Mouse (Mus musculus) kidney, embryonic 16.5 days (tissue): ENCODE data around the gene Spock2. TPM values are rescaled to one million over a fixed set of nuclear protein-coding genes. Genes with fewer than 3 reads are reported as not detected.

Source experiments
- ATAC-seq: fragments of 200-750 bp; cut with Nextera tagmentation; 2 replicates; pipeline ENCODE4 v1.8.0; 2017; ENCODE audit warnings: moderate TSS enrichment; ENCODE audit not compliant: low FRiP score, low TSS enrichment
- H3K27ac ChIP-seq: fragments of 300-500 bp; sonication (generic); 2 replicates; pipeline ENCODE4 v1.5.1; 2014; ENCODE audit warnings: low read length
- H3K27me3 ChIP-seq: fragments of 300-500 bp; sonication (generic); 2 replicates; pipeline ENCODE4 v1.6.1; 2014; ENCODE audit warnings: low read length, control low read depth, mixed read lengths; ENCODE audit not compliant: insufficient read depth
- H3K36me3 ChIP-seq: fragments of 300-500 bp; sonication (generic); 2 replicates; pipeline ENCODE4 v1.6.1; 2014; ENCODE audit warnings: low read length, control low read depth, mixed read lengths; ENCODE audit not compliant: insufficient read depth
- H3K4me1 ChIP-seq: fragments of 300-500 bp; sonication (generic); 2 replicates; pipeline ENCODE4 v1.6.1; 2014; ENCODE audit warnings: low read length, control low read depth, mixed read lengths; ENCODE audit not compliant: insufficient read depth
- H3K4me2 ChIP-seq: fragments of 300-500 bp; sonication (generic); replicated peaks from 2 replicates; pipeline ENCODE4 v1.6.1; 2014; ENCODE audit warnings: low read depth, low read length
- H3K4me3 ChIP-seq: fragments of 300-500 bp; sonication (generic); 2 replicates; pipeline ENCODE4 v1.5.1; 2014; ENCODE audit warnings: mild to moderate bottlenecking, low read length
- H3K9ac ChIP-seq: fragments of 300-500 bp; sonication (generic); replicated peaks from 2 replicates; pipeline ENCODE4 v1.6.1; 2014; ENCODE audit warnings: low read length
- H3K9me3 ChIP-seq: fragments of 300-500 bp; sonication (generic); 2 replicates; pipeline ENCODE4 v1.6.1; 2016; ENCODE audit warnings: low read length, control low read depth
- WGBS: fragments of 180-500 bp; shearing (Covaris S2); extraction: QIAGEN DNeasy Blood & Tissue Kit; methylation state at CpG from one replicate; pipeline ENCODE4 v1.1.7; 2014; 5-methylcytosine and 5-hydroxymethylcytosine counted together
- polyA plus RNA-seq: library from polyadenylated mRNA; unstranded; fragments of >200 nt; fragmentation: Nextera tagmentation; extraction: Ambion mirVana; gene quantifications from 2 replicates; pipeline ENCODE4 v1.2.1, GENCODE M21; 2015

The Spock2 gene
- 47.1 and 56.8 TPM in 2 replicates for polyA plus RNA-seq

DNA sequence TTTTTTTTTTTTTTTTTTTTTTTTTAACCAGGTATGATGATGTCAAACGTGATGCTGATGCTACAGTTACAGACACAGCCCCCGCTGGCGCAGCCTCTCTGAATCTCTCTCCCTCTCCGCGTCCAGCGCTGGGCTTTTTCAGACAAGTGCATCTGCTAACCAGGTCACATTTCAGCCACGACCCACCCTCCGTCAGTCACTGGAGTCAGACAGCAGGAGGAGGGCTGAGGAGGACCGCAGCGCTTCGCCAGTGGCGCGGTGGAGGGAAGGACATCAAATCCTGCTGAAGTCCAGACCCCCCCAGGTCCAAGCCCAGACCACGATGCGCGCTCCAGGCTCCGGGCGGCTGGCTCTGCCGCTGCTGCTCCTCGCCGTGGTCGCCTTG lies at the start of gene Spock2:
Spock2 (plus strand) TSS at position 74 of the 385 bp plus-strand sequence.
- peaks cover 29% of the 10 kb centered on the region for H3K27me3 ChIP-seq
- peak; percentile 73 for ATAC-seq

DNA sequence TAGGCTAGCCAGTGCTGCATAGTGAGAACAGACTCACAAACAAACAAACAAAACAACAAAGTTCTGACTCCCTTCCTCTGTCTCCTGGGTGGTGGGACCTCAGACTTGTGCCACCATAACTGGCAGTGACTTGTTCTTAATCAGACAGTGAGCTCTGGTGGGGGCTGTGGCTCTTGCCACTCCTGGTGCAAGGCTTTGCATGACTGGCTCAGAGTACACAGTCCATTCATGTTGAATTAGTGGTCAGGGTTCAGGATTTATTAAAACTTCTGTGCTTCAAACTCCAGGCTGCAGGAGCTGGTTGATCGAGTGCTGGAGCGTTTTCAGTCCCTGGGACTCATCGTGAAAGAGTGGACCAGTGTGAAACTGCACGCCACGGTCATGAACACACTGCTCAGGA lies 43.8 kb upstream of the Spock2 start:
- 60% methylated on average over 5 of the region's 5 CpGs for WGBS
- Histone ChIP-seq H3K4me1 (peaks cover 28% of the 10 kb centered on the region), H3K36me3 (peaks cover 8% of the 10 kb centered on the region; the same call in 1 of the 2 replicates), H3K27ac (peak overlapping the region; percentile 88), H3K9me3 (peaks cover 9% of the 10 kb centered on the region), H3K27me3 (no peaks in the 10 kb centered on the region), H3K4me2 (no peak overlapping the region), H3K9ac (no peak overlapping the region), H3K4me3 (no peak overlapping the region)
- peak; percentile 91 for ATAC-seq

More for the DNA sequence above, at the start of gene Spock2:
- H3K4me2 ChIP-seq = peak within 1 kb of the TSS; percentile 97
- no peaks in the 10 kb centered on the region for H3K36me3 ChIP-seq
- peak within 1 kb of the TSS; percentile 76 for H3K9ac ChIP-seq
- no peaks in the 10 kb centered on the region for H3K9me3 ChIP-seq
- peak within 1 kb of the TSS; percentile 68 for H3K4me3 ChIP-seq
- WGBS = 1% methylated on average over 22 of the region's 22 CpGs
- H3K27ac ChIP-seq = peak within 1 kb of the TSS; percentile 85
- peaks cover 19% of the 10 kb centered on the region for H3K4me1 ChIP-seq

DNA sequence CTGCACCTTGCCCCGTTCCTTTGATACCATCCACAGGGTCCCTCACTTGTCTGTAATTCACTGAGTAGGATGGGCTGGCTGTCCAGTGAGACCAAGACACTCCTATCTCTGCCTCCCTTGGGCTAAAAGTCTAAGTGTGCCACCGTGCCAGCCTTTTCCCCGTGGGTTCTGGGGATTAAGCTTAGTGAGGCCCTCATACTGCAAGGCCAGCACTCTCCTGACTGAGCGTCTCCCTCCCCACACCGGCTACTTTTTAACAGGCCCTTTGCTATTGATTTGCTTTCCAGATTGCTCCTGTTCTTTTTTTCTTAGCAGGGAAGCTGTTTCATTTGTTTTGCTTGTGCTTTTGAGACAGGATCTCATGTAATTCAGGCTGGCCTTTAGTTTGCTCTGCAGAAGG lies 43.1 kb upstream of the Spock2 start:
- ATAC-seq = 0 out of 2 replicates have a peak, but pooled peaks have one; percentile 46
- Histone ChIP-seq H3K9me3 (peaks cover 2% of the 10 kb centered on the region; the same call in 1 of the 2 replicates), H3K4me1 (peaks cover 28% of the 10 kb centered on the region), H3K36me3 (0 out of 2 replicates have a peak, but pooled peaks cover under 1% of the 10 kb centered on the region), H3K4me2 (no peak overlapping the region; the same call in 1 of the 2 replicates), H3K27ac (peak overlapping the region; percentile 88), H3K9ac (peak overlapping the region; percentile 2; the same call in 1 of the 2 replicates), H3K4me3 (no peak overlapping the region), H3K27me3 (no peaks in the 10 kb centered on the region)
- WGBS = 38% methylated on average over 5 of the region's 5 CpGs

DNA sequence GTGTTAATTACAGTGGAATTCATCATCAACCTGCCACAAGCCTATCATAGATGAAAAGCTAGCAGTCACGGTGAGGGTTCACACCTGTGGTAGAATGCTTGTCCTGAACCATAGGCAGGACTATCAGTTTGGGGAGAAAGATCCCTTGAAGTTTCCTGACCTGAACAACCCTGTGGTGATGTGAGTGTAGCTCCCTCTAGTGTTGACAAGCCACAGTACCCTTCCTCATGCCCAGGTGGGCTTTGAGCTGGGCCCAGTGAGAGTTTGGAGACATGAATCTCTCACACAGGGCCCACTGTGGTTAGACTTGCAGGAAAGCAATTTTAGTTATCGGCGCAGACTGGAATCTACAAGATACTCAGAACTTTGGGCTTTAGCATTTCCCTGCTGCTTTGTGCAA lies 39.5 kb upstream of the Spock2 start:
- no peaks in the 10 kb centered on the region for H3K27me3 ChIP-seq
- no peak overlapping the region for H3K4me3 ChIP-seq
- H3K4me1 ChIP-seq = peaks cover 19% of the 10 kb centered on the region
- WGBS = 74% methylated on average over 3 of the region's 3 CpGs
- no peak overlapping the region for H3K9ac ChIP-seq
- no peaks in the 10 kb centered on the region for H3K9me3 ChIP-seq
- H3K27ac ChIP-seq = no peak overlapping the region
- peak; percentile 24; the same call in 1 of the 2 replicates for ATAC-seq
- no peaks in the 10 kb centered on the region for H3K36me3 ChIP-seq
- no peak overlapping the region for H3K4me2 ChIP-seq

DNA sequence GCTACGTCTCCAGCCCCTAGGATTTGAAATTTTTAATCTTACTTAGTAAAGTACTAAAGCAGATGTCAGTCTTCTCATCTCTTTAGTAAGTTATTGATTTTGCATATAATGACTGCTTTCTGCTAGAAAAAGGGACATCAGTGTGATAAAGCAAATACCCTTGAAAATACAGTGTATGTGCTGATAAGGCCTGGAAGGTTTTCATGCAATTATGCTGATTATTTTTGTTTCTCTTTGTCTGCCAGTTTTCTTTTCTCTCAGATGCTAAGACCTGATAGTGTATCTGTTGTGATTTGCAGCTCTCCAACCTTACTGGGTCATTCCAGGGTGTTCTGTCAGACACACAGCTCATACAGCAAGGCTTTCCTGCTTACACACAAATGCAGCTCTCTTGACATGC lies 30.9 kb upstream of the Spock2 start:
- no peak overlapping the region for H3K4me3 ChIP-seq
- H3K9me3 ChIP-seq = no peaks in the 10 kb centered on the region
- peaks cover 24% of the 10 kb centered on the region for H3K4me1 ChIP-seq
- 66% methylated on average over 1 of the region's 1 CpGs for WGBS
- H3K9ac ChIP-seq = no peak overlapping the region
- H3K27ac ChIP-seq = no peak overlapping the region
- no peaks in the 10 kb centered on the region for H3K36me3 ChIP-seq
- H3K27me3 ChIP-seq = no peaks in the 10 kb centered on the region
- ATAC-seq = no peak
- H3K4me2 ChIP-seq = no peak overlapping the region

DNA sequence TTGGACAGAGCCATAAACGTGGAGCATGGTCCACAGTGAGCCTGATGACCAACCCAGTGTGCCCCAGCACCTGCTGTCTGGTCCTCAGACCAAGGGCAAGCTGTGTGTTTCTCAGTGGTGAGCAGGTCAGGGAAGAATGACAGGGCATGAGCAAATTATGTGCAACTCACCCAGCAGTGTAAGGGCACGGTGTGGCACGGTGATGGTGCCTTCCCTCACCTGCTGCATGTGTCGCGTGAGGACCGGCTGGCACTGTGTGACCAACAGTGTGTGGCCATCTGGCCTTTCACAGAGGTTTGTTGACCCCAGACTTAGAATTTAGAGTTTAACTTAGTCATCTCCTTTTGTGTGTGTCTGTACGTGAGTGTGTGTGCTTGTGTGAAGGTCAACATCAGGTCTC lies 28.8 kb upstream of the Spock2 start:
- no peak for ATAC-seq
- 84% methylated on average over 7 of the region's 7 CpGs for WGBS
- Histone ChIP-seq H3K4me1 (peaks cover 45% of the 10 kb centered on the region), H3K4me2 (no peak overlapping the region), H3K4me3 (no peak overlapping the region), H3K36me3 (no peaks in the 10 kb centered on the region), H3K27me3 (no peaks in the 10 kb centered on the region), H3K27ac (no peak overlapping the region), H3K9me3 (no peaks in the 10 kb centered on the region), H3K9ac (no peak overlapping the region)

DNA sequence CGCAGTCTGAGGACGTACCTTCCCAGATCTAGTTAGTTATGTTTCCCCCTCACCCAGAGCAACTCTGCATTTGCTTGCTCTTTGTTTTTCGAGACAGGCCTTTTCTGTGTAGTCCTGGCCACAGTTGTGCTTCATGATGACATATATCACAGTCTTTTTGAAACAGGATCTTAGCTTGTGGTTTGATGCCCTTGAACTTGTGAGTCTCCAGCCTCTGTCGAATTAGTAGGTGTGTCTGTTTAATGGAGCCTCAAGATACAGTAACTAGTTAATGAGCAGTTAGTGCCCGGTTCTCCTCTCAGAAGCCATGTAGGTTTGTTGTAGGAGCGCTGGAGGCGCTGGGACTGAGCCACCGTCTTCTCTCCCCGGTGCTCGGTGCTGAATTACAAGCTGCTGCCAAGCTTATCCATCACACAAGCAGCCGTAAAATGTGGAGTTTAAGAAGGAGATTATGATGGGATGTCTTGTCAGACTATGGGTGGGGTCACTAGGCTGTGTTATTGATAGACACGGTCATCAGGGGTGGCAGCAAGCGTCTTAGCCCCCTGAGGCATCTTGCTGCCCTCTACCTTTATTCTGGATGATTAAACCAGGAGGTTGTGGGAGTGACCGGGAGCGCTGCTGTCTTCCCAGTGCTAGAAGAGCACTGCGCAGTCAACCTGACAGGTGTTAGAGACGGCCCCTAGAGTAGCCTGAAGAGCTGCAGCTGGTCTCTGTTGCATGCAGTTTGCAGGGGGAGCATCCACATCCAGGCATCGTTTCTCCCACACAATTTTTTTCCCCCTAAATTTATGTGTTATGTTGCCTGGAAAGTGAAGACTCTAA lies 28.1 kb upstream of the Spock2 start:
- Histone ChIP-seq H3K4me1 (peaks cover 50% of the 10 kb centered on the region), H3K4me2 (peak overlapping the region; percentile 14; the same call in 1 of the 2 replicates), H3K27ac (peak overlapping the region; percentile 21; the same call in 1 of the 2 replicates), H3K9me3 (no peaks in the 10 kb centered on the region), H3K4me3 (no peak overlapping the region), H3K27me3 (no peaks in the 10 kb centered on the region), H3K9ac (no peak overlapping the region), H3K36me3 (no peaks in the 10 kb centered on the region)
- ATAC-seq = peak; percentile 57
- 28% methylated on average over 18 of the region's 18 CpGs for WGBS

DNA sequence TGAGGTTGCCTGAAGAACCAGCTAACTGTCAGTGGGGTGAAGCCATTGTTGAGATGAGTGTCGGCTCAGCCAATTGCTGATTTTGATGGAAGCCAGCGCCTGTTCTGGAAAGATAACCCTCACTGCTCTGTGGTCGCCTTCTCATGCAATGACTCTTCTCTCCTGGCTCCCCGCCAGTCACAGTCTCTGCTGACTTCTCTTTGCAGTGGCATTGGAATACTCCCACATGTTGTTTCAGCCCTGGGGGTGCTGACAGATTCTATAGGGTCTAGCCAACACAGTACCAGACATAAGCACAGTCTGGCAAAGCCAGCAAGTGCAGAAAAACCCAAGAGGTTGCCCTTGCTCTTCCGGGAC lies 27.5 kb upstream of the Spock2 start:
- H3K4me2 ChIP-seq = 0 out of 2 replicates have a peak overlapping the region, but pooled peaks have one; percentile 14
- no peaks in the 10 kb centered on the region for H3K9me3 ChIP-seq
- ATAC-seq = peak; percentile 53; the same call in 1 of the 2 replicates
- 23% methylated on average over 5 of the region's 5 CpGs for WGBS
- no peak overlapping the region for H3K9ac ChIP-seq
- H3K4me3 ChIP-seq = no peak overlapping the region
- peak overlapping the region; percentile 21; the same call in 1 of the 2 replicates for H3K27ac ChIP-seq
- H3K27me3 ChIP-seq = no peaks in the 10 kb centered on the region
- peaks cover 50% of the 10 kb centered on the region for H3K4me1 ChIP-seq
- no peaks in the 10 kb centered on the region for H3K36me3 ChIP-seq

DNA sequence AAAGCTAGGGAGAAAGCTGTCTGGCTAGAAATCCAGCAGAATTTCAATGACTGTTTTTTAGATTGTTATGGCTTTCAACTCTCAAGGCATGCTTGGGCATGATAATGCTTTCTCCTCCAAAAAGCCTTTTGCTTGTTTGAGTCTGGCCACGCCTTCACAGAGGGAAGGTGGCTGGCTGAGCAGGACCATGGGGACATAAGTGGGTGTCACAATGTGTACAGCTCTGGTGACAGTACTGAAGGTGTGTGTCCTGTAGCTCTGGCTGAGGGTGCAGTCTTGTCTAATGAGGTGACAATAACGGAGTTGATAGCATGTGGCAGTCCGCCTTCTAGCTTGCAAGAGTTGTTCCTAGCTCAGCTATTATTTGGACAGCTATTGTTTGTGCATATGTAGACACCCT lies 25.8 kb upstream of the Spock2 start:
- H3K27ac ChIP-seq = no peak overlapping the region
- H3K4me2 ChIP-seq = no peak overlapping the region

DNA sequence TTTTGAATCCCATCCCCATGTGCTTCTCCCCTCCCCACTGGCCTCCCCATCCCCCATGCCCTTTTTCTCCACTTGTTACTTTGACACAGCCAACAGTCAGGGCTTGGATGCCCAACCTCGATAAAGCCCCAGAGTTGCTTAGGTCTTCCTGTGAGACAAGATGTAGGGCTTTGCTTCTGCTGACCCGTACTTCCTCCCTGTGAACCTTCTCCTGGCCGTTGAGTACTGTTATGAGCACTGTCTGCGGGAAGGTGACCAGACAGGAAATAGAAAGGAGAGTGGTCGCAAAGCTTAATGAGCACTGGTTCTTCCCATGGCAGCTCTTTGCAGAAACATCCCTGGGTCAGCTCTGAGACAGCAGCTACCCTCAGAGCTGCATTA lies 25.4 kb upstream of the Spock2 start:
- WGBS = 9% methylated on average over 5 of the region's 5 CpGs
- H3K4me1 ChIP-seq = peaks cover 50% of the 10 kb centered on the region
- H3K27ac ChIP-seq = peak overlapping the region; percentile 68
- no peak overlapping the region for H3K4me2 ChIP-seq
- no peaks in the 10 kb centered on the region for H3K9me3 ChIP-seq
- no peaks in the 10 kb centered on the region for H3K27me3 ChIP-seq
- no peak overlapping the region; the same call in 1 of the 2 replicates for H3K9ac ChIP-seq
- ATAC-seq = no peak
- no peaks in the 10 kb centered on the region for H3K36me3 ChIP-seq
- H3K4me3 ChIP-seq = no peak overlapping the region

More for the DNA sequence above, 25.8 kb upstream of the Spock2 start:
- H3K4me1 ChIP-seq = peaks cover 50% of the 10 kb centered on the region
- no peak for ATAC-seq
- no peaks in the 10 kb centered on the region for H3K9me3 ChIP-seq
- H3K4me3 ChIP-seq = no peak overlapping the region
- no peaks in the 10 kb centered on the region for H3K27me3 ChIP-seq
- H3K36me3 ChIP-seq = no peaks in the 10 kb centered on the region
- H3K9ac ChIP-seq = no peak overlapping the region
- WGBS = 77% methylated on average over 3 of the region's 3 CpGs
